Mouse (Mus musculus) kidney, postnatal 4 days (tissue): ENCODE results near the gene Acat2.
A peak's percentile ranks its signal among the peaks of the same experiment; 100 is the strongest.
"Not testable (repeated sequence)": the region's sequence is repeated elsewhere in the genome, so short reads cannot be mapped to it uniquely, and the experiment has no call there.

Source experiments
- DNase-seq, 2 experiments: peaks; one replicate each; pipeline ENCODE4 v3.0.0; 2021; ENCODE audit warnings: mixed read lengths in 2 of 2

Gene Acat2

GRCm38 (mm10) chr17:12960331-12960873, at the start of gene Acat2:
TSS of gene Acat2 (minus strand) at chr17:12960747.
- peak; percentile 96 to 97 for DNase-seq

GRCm38 (mm10) chr17:13009887-13010286, 49.3 kb upstream of the Acat2 start:
- DNase-seq: peak in 1 of 2 experiments; percentile 35

GRCm38 (mm10) chr17:13008528-13008927, 48.0 kb upstream of the Acat2 start:
- DNase-seq: peak; percentile 18 to 35

- peak; percentile 100 for DNase-seq
Measured at GRCm38 (mm10) chr17:13007730-13008425, 47.3 kb upstream of the Acat2 start.

GRCm38 (mm10) chr17:13006984-13007383, 46.4 kb upstream of the Acat2 start:
- no peak for DNase-seq

GRCm38 (mm10) chr17:13006546-13006945, 46.0 kb upstream of the Acat2 start, which contains the start of gene Sod2:
TSS of gene Sod2 (plus strand) at chr17:13006846.
- DNase-seq: not testable (repeated sequence)

- not testable (repeated sequence) for DNase-seq
Measured at GRCm38 (mm10) chr17:13004436-13004835, 43.9 kb upstream of the Acat2 start.

GRCm38 (mm10) chr17:13002243-13002642, 41.7 kb upstream of the Acat2 start:
- not testable (repeated sequence) for DNase-seq

- DNase-seq: no peak
Measured at GRCm38 (mm10) chr17:12999069-12999468, 38.5 kb upstream of the Acat2 start.

- no peak for DNase-seq
Measured at GRCm38 (mm10) chr17:12997890-12998289, 37.3 kb upstream of the Acat2 start.

GRCm38 (mm10) chr17:12996345-12996744, 35.8 kb upstream of the Acat2 start:
- peak; percentile 76 to 82 for DNase-seq

GRCm38 (mm10) chr17:12994069-12994468, 33.5 kb upstream of the Acat2 start, which contains the start of gene Wtap:
TSS of gene Wtap (minus strand) at chr17:12994169.
- DNase-seq: no peak

- peak; percentile 97 to 99 for DNase-seq
Measured at GRCm38 (mm10) chr17:12992470-12992991, 32.0 kb upstream of the Acat2 start.

GRCm38 (mm10) chr17:12991635-12992358, 31.2 kb upstream of the Acat2 start:
- DNase-seq: peak; percentile 92 to 96

- peak; percentile 53 to 67 for DNase-seq
Measured at GRCm38 (mm10) chr17:12991194-12991634, 30.7 kb upstream of the Acat2 start.

- no peak for DNase-seq
Measured at GRCm38 (mm10) chr17:12990567-12991145, 30.1 kb upstream of the Acat2 start.

- peak in 1 of 2 experiments; percentile 17 for DNase-seq
Measured at GRCm38 (mm10) chr17:12988096-12988495, 27.5 kb upstream of the Acat2 start.

GRCm38 (mm10) chr17:12983988-12984387, 23.4 kb upstream of the Acat2 start:
- DNase-seq: no peak

- no peak for DNase-seq
Measured at GRCm38 (mm10) chr17:12978546-12978945, 18.0 kb upstream of the Acat2 start.

- DNase-seq: no peak
Measured at GRCm38 (mm10) chr17:12973851-12974250, 13.3 kb upstream of the Acat2 start.

- no peak for DNase-seq
Measured at GRCm38 (mm10) chr17:12967173-12967572, 6.6 kb upstream of the Acat2 start.

GRCm38 (mm10) chr17:12963476-12963875, 2.9 kb upstream of the Acat2 start:
- DNase-seq: no peak

- DNase-seq: not testable (repeated sequence)
Measured at GRCm38 (mm10) chr17:12959377-12959776, 1.2 kb downstream of the Acat2 start.
